Mouse (Mus musculus) MN1 (cell line): ENCODE results near the gene Cd200.
"Not testable (repeated sequence)": the region's sequence is repeated elsewhere in the genome, so short reads cannot be mapped to it uniquely, and the experiment has no call there.

Experiments
- DNase-seq: peaks from one replicate; pipeline ENCODE4 v3.0.0-alpha.2; 2016; ENCODE audit warnings: low spot score

Gene Cd200

GRCm38 (mm10) chr16:45408425-45409063 is at the start of gene Cd200:
Gene Cd200 (minus strand): TSS chr16:45409053.
- no peak for DNase-seq

DNA sequence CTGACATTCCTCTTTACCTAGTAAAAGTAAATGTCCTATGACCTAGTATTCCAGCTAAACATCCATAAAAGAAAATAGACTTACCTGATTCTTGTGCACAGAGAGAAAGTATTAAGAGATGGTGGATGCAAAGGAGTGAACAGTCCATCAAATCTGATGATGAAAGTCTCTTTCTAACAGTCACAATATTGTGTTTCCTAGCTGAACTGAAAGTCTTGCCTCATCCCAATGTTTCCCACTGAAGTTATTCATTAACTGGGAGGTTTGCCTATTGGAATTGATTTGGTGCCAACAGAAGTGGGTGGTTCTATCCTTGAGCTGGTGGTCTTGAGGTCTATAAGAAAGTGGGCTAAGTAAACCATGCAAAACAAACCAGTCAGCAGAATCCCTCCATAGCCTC is 45.9 kb upstream of the Cd200 start:
- no peak for DNase-seq

- no peak for DNase-seq
Measured at GRCm38 (mm10) chr16:45437230-45437739, 28.4 kb upstream of the Cd200 start.

DNA sequence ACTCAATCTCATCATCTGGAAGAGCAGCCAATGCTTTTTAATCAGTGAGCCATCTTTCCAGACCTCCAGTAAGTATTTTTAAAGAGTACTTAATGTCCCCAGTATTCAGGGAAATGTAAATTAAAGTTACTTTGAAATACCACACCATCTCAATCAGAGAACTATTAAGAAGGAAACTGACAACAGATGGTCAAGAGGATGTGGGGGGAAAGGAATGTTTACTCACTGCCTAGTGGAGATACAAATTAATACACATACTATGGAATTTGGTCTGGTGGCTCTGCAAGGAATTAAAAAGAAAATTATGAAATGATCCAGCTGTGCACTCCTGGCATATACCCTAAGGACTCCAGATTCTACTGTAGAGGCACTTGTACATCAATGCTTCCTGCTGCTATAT is 26.7 kb upstream of the Cd200 start:
- DNase-seq: no peak

- DNase-seq: no peak
Measured at GRCm38 (mm10) chr16:45427651-45428050, 18.8 kb upstream of the Cd200 start.

- no peak for DNase-seq
Measured at GRCm38 (mm10) chr16:45413497-45413896, 4.6 kb upstream of the Cd200 start.

- DNase-seq: not testable (repeated sequence)
Measured at GRCm38 (mm10) chr16:45409064-45409446, 202 bp upstream of the Cd200 start.

GRCm38 (mm10) chr16:45407645-45408400 is 1.0 kb downstream of the Cd200 start:
- no peak for DNase-seq

GRCm38 (mm10) chr16:45407091-45407490 is 1.8 kb downstream of the Cd200 start:
- no peak for DNase-seq

GRCm38 (mm10) chr16:45402951-45403350 is 5.9 kb downstream of the Cd200 start:
- no peak for DNase-seq

DNA sequence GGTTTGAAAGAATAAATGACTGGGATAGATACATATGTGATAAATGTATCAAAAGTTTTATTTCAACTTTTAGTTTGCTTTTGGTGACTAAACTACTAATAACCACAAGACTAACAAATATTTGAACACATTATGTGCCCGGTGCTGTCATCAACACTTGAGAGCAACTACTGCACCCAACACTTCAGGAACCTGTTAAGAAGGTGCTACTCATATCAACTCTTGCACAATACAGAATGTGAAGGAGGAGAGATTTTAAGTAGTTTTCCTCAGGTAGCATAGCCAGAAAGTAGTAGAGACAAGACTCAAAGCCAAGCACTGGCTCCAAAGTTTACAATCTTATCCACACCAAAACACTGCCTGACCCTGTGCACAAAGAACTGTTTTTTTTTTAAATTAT is 6.8 kb downstream of the Cd200 start:
- DNase-seq: no peak

DNA sequence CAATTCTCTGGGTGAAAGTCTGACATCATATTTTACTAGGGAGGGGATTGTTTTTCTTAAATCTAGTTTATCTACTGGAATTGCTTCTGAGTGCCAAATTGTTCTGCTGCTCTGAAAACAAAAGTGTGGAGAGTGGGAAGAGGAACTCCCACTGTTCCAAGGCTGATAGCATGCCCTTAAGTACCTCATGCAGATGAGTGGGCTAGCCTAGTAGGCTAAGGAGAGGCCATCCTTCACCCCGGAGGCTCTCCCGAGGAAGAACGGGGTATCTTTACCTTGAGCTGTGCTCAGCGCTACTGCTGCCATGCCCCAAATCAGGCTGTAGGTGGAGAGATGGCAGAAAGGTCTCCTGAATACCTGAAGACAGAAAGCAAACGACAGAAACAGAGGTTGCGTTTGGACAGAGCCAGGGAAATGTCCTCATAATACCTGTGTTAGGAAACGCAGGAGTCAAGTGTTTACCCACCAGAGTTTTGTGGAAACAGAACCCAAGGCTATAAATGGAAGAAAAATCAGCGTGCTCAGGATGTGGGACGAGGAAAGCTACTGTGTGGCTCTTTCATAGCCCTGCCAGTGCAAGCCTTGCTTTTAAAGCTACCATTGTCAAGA is 8.8 kb downstream of the Cd200 start:
- DNase-seq: no peak

GRCm38 (mm10) chr16:45399411-45399810 is 9.4 kb downstream of the Cd200 start:
- no peak for DNase-seq

GRCm38 (mm10) chr16:45397440-45397839 is 11.4 kb downstream of the Cd200 start:
- no peak for DNase-seq

- DNase-seq: no peak
Measured at GRCm38 (mm10) chr16:45392246-45392645, 16.6 kb downstream of the Cd200 start.

DNA sequence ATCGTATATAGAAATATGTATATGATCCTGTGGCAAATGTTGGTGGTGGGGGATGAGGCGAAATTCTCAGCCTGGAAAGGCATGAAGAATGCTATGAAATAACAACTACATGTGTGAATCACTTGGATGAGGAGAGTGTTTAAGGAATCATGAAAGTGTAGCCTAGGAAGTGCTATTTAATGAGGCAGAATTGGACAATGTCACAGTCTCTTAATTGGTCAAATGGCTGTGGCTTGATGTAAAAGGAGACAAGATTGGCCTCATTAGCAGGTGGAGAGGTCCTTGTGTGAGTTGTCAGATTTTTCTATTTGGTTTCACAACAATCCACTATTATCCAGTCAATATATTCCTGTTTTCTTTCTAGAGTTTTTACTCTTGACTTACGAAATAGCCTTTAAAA is 17.2 kb downstream of the Cd200 start:
- DNase-seq: no peak

DNA sequence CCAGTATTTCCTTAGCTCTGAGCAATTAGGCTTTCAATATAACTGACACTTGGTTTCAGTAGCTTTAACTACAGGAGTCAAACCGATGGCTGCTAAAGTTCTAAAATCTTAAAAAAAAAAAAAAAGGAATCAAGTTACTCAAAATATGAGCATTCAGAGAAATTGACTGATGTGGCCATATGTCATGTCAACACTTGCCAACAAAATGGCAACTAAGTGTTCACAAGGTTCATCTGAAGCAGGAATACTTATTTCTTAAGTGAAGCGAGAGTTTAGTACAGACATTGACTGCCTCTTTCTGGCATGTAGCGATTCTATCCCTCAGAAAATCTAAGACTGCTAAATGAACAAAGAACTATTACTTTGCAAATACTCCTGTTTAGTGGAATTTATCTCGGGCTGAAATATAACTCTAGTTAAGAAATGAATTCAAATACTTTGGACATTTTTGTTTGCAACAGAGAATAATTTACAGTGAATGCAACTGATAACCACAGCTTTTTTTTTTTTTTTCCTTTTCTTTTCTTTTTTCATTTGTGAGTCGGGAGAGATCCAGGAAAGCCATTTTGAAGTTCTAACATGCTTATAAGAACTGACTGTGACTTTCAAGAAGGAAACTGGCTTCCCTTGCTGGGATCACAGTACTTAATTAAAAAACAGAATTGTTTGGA is 18.4 kb downstream of the Cd200 start:
- no peak for DNase-seq

DNA sequence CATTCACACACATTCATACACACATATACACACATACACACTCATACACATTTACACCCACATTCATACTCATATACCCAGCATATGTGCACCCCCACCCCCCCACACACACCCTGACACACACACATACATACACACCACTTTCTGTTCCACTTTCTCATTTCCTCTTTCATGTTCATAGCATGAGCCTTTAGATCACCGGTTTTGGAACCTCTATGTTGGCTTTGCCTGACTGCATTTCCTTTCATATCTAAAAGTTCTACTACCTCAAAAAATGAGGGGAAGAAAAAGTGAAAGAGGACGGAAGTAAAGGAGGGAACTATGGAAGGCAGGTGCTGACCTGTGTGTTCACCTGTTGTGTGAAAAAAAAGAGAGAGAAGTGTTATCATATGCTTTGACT is 19.0 kb downstream of the Cd200 start:
- no peak for DNase-seq

DNA sequence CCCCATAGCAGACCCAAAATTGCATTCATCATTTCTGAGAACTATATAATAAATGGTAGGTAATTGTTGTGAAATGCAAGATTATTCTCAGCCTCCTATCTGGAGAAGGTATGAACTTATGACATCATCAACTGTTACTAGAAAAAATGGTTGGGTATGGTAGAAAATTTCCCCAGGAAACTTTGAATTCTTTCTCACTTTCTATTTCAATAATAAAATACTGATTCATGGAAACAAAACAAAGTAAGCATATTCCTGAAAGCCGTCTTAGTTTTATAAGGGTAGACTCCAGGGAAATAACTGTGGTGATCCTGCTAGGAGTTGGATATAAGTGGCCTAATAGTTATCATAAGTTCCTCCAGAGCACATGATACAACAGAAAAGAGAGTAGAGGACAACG is 19.8 kb downstream of the Cd200 start:
- DNase-seq: no peak

DNA sequence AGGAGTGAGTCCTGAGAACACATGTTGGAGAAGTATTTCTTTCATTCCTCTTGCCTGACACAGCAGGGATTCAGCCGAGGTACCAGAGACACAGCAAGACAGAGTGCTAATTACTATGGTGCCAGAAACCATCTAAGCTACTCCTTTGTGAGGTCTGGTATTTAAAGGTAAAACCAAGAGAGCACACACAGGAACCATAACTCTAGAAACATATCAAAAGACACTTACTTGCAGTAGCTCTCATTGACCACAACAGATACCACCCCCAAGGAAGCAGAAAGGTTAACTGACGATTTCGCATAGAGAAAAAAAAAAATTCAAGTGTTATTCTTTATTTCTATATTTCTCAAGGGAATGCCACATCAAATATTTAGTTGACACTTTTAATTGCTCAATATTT is 27.0 kb downstream of the Cd200 start:
- no peak for DNase-seq

GRCm38 (mm10) chr16:45378959-45379358 is 29.9 kb downstream of the Cd200 start:
- no peak for DNase-seq

DNA sequence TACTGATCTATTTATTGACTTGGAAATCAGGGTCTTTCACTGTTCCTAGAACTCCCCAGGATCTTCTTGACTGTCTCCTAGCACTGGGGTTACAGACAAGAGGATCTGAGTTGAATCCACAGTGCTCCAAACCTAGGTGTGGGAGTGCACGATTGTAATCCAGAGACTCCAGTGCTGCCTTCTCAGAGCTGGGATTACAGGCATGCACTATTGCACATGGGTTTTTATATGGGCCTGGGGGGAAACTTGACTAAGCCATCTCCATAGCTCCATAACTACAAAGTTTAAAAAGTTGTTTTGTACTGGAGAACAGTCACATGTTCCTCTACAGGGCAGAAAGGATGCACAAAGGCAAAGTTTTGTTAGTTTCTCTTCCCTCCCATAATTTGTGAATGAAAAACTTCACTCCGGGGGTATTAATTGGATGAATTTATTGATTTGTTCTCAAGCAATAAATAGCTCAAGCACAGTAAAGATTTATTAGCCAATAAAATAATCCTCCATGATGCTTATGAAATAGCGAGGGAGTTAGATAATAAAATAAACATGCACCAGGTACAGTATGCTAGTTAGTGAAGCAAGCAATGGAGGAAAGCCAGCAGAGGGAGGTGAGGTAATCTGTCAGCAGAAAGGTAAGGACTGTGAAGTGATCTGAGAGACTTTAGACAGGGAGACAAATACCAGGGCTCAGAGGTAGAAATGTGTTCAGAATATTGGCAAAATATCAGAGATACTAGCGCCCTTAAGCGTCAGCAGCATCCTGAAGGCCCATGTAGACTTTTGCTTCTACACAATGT is 30.5 kb downstream of the Cd200 start:
- DNase-seq: no peak
